Mouse (Mus musculus): ENCODE measurements around the gene Fdx1l.

DNA sequence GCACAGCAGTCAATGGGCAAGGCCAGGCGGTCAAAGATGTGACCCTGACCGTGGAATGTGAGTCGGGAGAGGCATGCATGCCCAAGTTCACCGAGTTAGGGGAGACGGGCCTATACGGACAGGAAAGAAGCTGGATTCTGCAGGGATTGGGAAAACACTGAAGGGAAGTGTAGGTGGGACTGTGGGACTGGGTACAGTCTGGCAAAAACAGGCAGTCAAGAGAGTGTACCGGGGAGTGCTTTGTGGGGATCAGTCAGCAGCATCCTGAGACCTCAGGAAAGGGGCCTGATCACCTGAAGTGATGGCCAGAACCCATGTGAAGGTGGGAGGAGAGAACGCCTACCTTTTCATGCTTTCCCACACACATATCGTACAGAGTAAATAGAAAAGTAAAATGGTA is 37.8 kb downstream of the Fdx1l start:
- TF ChIP-seq CTCF (IDR thresholded peaks at IDR 0.05; ENCODE audit: low read depth) (no peak), EP300 (optimal IDR thresholded peaks at IDR 0.05) (no peak)
